Mouse (Mus musculus): Measurements from ENCODE around the gene Gnb4. TPM values are rescaled to one million over a fixed set of nuclear protein-coding genes. Genes with fewer than 3 reads are reported as not detected.

Gnb4 gene
- total RNA-seq, 2 experiments from 2014 or later: 91.0 to 98.4 TPM

DNA sequence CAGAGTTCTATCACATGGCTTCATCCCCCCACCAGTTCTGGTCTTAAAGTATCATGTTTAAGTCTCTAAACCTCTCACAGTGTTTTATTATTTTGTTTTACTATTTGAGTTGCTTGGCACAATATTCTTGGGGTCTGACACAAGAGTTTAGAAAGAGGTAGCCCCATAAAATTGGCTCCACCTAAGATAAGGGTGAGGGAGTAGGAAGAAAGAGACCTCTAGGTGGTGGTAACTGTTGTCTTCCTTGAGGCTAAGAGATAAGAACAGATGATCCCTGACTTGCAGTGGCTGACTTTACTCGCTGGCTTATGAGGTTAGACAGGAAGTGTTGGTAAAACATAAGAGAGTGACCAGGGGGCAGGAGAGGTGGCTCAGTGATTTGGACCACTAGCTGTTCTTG, 80.7 kb downstream of the Gnb4 start:
- intact Hi-C loops (cut with DNase I): no loop called here
- DNase-seq (ENCODE audit: low spot score in 2 of 2): no peak

Other genes with a start within 250 kb of the Gnb4 start
- 10 to 100 TPM; 55.0 to 59.2 TPM for gene Pik3ca, start 218.9 kb downstream of the Gnb4 start, total RNA-seq (2021)
- under 1 TPM in 1 of 2 experiments, not detected in 1; 0.75 TPM for gene Kcnmb3, start 124.4 kb downstream of the Gnb4 start, total RNA-seq (2021)
- gene Zfp639, start 106.3 kb downstream of the Gnb4 start, total RNA-seq (2021): 10 to 100 TPM; 34.7 to 37.1 TPM
- gene Mfn1, start 87.1 kb downstream of the Gnb4 start, total RNA-seq (2021): 100 to 1,000 TPM in 1 of 2 experiments, 10 to 100 TPM in 1; 94.2 to 110 TPM
- 10 to 100 TPM; 14.8 to 15.1 TPM for gene Actl6a, start 89.7 kb upstream of the Gnb4 start, total RNA-seq (2021)
- gene Ndufb5, start 120.4 kb upstream of the Gnb4 start, total RNA-seq (2021): 100 to 1,000 TPM; 187 to 207 TPM
- 10 to 100 TPM; 19.7 to 20.1 TPM for gene Mrpl47, start 121.0 kb upstream of the Gnb4 start, total RNA-seq (2021)
- 10 to 100 TPM; 29.2 to 33.7 TPM for gene Usp13, start 201.0 kb upstream of the Gnb4 start, total RNA-seq (2021)